Mouse (Mus musculus): ENCODE data around the gene Gm7970. TPM values are rescaled to one million over a fixed set of nuclear protein-coding genes. Genes with fewer than 3 reads are reported as not detected.

Gm7970 gene
- not detected in 2 replicates for polyA plus RNA-seq (2012; rRNA removed)

DNA sequence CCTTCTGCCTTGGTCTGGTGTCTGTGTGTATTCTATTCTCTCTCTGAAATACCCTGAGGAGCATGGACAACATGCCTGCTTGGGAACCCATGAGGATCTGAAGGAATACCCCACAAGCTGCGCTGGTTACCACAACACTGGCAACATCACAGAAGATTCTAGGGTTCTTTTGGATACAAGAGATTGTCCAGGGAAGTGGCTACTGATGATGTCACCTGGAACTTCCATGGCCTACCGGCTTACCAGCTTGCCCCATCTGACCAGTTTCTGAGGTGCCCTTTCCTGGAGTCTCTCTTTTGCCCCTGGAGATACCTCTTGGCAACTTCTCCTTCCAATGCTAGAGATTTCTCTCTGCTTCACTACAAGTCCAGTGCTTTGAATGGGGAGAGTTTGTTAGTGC lies at the start of gene Gm7970:
TSS of gene Gm7970 (minus strand) at position 101 of the 400 bp plus-strand sequence.

DNA sequence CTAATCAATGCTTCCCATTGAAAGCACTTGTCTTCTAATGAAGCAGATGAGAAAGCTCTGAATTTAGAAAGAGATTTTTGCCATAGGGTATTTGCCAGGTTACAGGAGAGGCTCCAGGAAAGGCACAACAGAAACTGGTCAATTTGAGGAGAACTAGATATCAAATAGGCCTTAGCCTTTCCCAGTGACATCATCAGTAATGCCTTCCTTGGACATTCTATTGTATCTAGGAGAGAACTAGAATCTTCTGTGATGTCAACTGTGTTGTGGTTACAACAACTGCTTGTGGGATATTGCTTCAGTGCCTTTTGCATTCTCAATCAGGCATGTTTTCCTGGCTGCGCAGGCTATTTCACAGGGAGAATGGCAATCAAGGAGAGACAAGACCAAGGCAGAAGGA lies 17.5 kb upstream of the Gm7970 start, which contains the start of gene 1700049E17Rik2:
TSS of gene 1700049E17Rik2 (plus strand) at position 301 of the 400 bp plus-strand sequence.

Other genes starting within 250 kb of the Gm7970 start
- gene Gm5798, start 207.0 kb downstream of the Gm7970 start, polyA plus RNA-seq (2012; rRNA removed): not detected in 2 replicates
- gene Gm7945, start 169.2 kb downstream of the Gm7970 start, polyA plus RNA-seq (2012; rRNA removed): not detected in 2 replicates
- not detected in 2 replicates for gene Gm6482, start 147.3 kb downstream of the Gm7970 start, polyA plus RNA-seq (2012; rRNA removed)
- not detected in 2 replicates for gene Gm7954, start 102.1 kb downstream of the Gm7970 start, polyA plus RNA-seq (2012; rRNA removed)
- gene Gm3486, start 66.1 kb downstream of the Gm7970 start, polyA plus RNA-seq (2012; rRNA removed): not detected in 2 replicates
- gene 1700049E17Rik2, start 17.6 kb upstream of the Gm7970 start, polyA plus RNA-seq (2012; rRNA removed): not detected in 2 replicates
- not detected in 2 replicates for gene Gm3072, start 69.0 kb upstream of the Gm7970 start, polyA plus RNA-seq (2012; rRNA removed)
- gene Gm3676, start 90.9 kb upstream of the Gm7970 start, polyA plus RNA-seq (2012; rRNA removed): not detected in 2 replicates
- not detected in 2 replicates for gene Gm8068, start 146.3 kb upstream of the Gm7970 start, polyA plus RNA-seq (2012; rRNA removed)
- gene Gm7929, start 195.0 kb upstream of the Gm7970 start, polyA plus RNA-seq (2012; rRNA removed): not detected in 2 replicates
- not detected in 2 replicates for gene Gm47189, start 216.9 kb upstream of the Gm7970 start, polyA plus RNA-seq (2012; rRNA removed)